Mouse (Mus musculus): ENCODE results near the gene Gm7544.

GRCm38 (mm10) chr1:82992093-82992492, 36.3 kb upstream of the Gm7544 start:
- no peak for TF ChIP-seq CTCF (conservative IDR thresholded peaks at IDR 0.05; ENCODE audit: low read length)
- TF ChIP-seq NANOG (IDR thresholded peaks at IDR 0.05; ENCODE audit: borderline replicate concordance, low read length): no peak

All from E14TG2a.4 (cell line).